Mouse (Mus musculus) activated CD4-positive, CD25-positive, alpha-beta regulatory T cell, adult 4 months (primary cell): ENCODE results near the gene Rbmxl1. TPM values are rescaled to one million over a fixed set of nuclear protein-coding genes. Genes with fewer than 3 reads are reported as not detected.

Source experiments
- ATAC-seq: one replicate; pipeline ENCODE4 v1.8.0; 2017
- polyA plus RNA-seq, 2 experiments: library from polyadenylated mRNA; unstranded; fragments of 100-300 nt; shearing (Covaris generic); gene quantifications; one replicate each; pipeline ENCODE4 v1.2.1; 2017

The Rbmxl1 gene
- polyA plus RNA-seq, 2 experiments from 2014 or later: 88.2 to 121 TPM

GRCm38 (mm10) chr8:78489733-78490132 is 19.0 kb downstream of the Rbmxl1 start:
- ATAC-seq: no peak

GRCm38 (mm10) chr8:78477051-78477829 is 31.5 kb downstream of the Rbmxl1 start:
- ATAC-seq: no peak

- ATAC-seq: no peak
Measured at GRCm38 (mm10) chr8:78467889-78468288, 40.8 kb downstream of the Rbmxl1 start.

GRCm38 (mm10) chr8:78463941-78464340 is 44.8 kb downstream of the Rbmxl1 start:
- ATAC-seq: no peak

GRCm38 (mm10) chr8:78456441-78456840 is 52.3 kb downstream of the Rbmxl1 start:
- ATAC-seq: no peak

Other genes with a start within 250 kb of the Rbmxl1 start
- not detected for gene Pou4f2, start 72.3 kb downstream of the Rbmxl1 start, polyA plus RNA-seq
- 10 to 100 TPM; 12.6 to 14.7 TPM for gene Slc10a7, start 448 bp upstream of the Rbmxl1 start, polyA plus RNA-seq